8 mouse cellular contexts compared by ENCODE assay signal in genomic region chr6:78899952-78900351, GRCm38 (mm10).
A peak's percentile ranks its signal among the peaks of the same experiment; 100 is the strongest.
DNase-seq lines count a peak whose midpoint lies in the region; ATAC-seq and TF ChIP-seq lines count a peak whose summit lies in the region.

No protein-coding gene starts in this region.

- no peaks in the 10 kb centered on the region for H3K36me3 ChIP-seq in intestine, embryonic 14.5 days (ENCODE audit: control insufficient read depth, insufficient read depth, low read length)
- no peaks in the 10 kb centered on the region for H3K36me3 ChIP-seq in intestine, embryonic 16.5 days (ENCODE audit: control insufficient read depth, insufficient read depth, low read length)
- H3K36me3 ChIP-seq in ES-Bruce4 (ENCODE audit: control insufficient read depth, insufficient read depth, low read length, poor library complexity, severe bottlenecking): no peaks in the 10 kb centered on the region

- peak; percentile 3 for TF ChIP-seq CTCF in ES-Bruce4 (IDR thresholded peaks at IDR 0.05; ENCODE audit: low read depth, low read length)

- DNase-seq in intestine, embryonic 14.5 days (ENCODE audit: low spot score): peak; percentile 53
- peak; percentile 78 for DNase-seq in 3T3-L1 (ENCODE audit: low read depth, low spot score)
- peak; percentile 67 to 70 for DNase-seq in cerebellum, postnatal 10 days
- peak; percentile 42 to 44 for DNase-seq in kidney, postnatal 4 days
- DNase-seq in retina, embryonic 14.5 days (ENCODE audit: low spot score): peak; percentile 68
- DNase-seq in spleen, postnatal 36 days (ENCODE audit: low spot score in 2 of 2): no peak

- H3K27me3 ChIP-seq in intestine, embryonic 14.5 days (replicated peaks; ENCODE audit: control insufficient read depth, insufficient read depth, low read length): no peaks in the 10 kb centered on the region
- no peaks in the 10 kb centered on the region for H3K27me3 ChIP-seq in intestine, embryonic 16.5 days (replicated peaks; ENCODE audit: control insufficient read depth, insufficient read depth, low read length)
- H3K27me3 ChIP-seq in ES-Bruce4 (ENCODE audit: control insufficient read depth, insufficient read depth, low read length, poor library complexity, severe bottlenecking): no peaks in the 10 kb centered on the region

- TF ChIP-seq POLR2A in ES-Bruce4 (IDR thresholded peaks at IDR 0.05; ENCODE audit: insufficient read depth, low read length): no peak

- no peak overlapping the region for H3K27ac ChIP-seq in intestine, embryonic 14.5 days (ENCODE audit: low read depth)
- no peak overlapping the region for H3K27ac ChIP-seq in intestine, embryonic 16.5 days (ENCODE audit: low read length)
- no peak overlapping the region for H3K27ac ChIP-seq in ES-Bruce4 (ENCODE audit: insufficient read depth, low read length)

- no peaks in the 10 kb centered on the region for H3K4me1 ChIP-seq in intestine, embryonic 14.5 days (replicated peaks; ENCODE audit: control insufficient read depth, insufficient read depth, low read length)
- no peaks in the 10 kb centered on the region for H3K4me1 ChIP-seq in intestine, embryonic 16.5 days (ENCODE audit: control insufficient read depth, insufficient read depth, low read length)
- no peaks in the 10 kb centered on the region for H3K4me1 ChIP-seq in ES-Bruce4 (ENCODE audit: control insufficient read depth, insufficient read depth, low read length)

- H3K9me3 ChIP-seq in intestine, embryonic 14.5 days (ENCODE audit: control insufficient read depth, low read length): no peaks in the 10 kb centered on the region
- H3K9me3 ChIP-seq in intestine, embryonic 16.5 days (ENCODE audit: control insufficient read depth, low read length): no peaks in the 10 kb centered on the region
- no peaks in the 10 kb centered on the region for H3K9me3 ChIP-seq in ES-Bruce4 (replicated peaks; ENCODE audit: control insufficient read depth, insufficient read depth, low read length, poor library complexity, severe bottlenecking)

- no peak overlapping the region for H3K4me2 ChIP-seq in intestine, embryonic 14.5 days (ENCODE audit: low read length)
- H3K4me2 ChIP-seq in intestine, embryonic 16.5 days (ENCODE audit: low read depth, low read length): no peak overlapping the region

- H3K9ac ChIP-seq in intestine, embryonic 14.5 days (ENCODE audit: low read length): no peak overlapping the region
- no peak overlapping the region for H3K9ac ChIP-seq in intestine, embryonic 16.5 days (ENCODE audit: low read depth, low read length)
- H3K9ac ChIP-seq in ES-Bruce4 (ENCODE audit: low read depth, poor library complexity, severe bottlenecking): no peak overlapping the region

- 25% methylated on average over 2 of the region's 2 CpGs for WGBS in intestine, embryonic 14.5 days
- WGBS in intestine, embryonic 16.5 days: 19% methylated on average over 2 of the region's 2 CpGs

- no peak for TF ChIP-seq EP300 in ES-Bruce4 (IDR thresholded peaks at IDR 0.05; ENCODE audit: insufficient read depth, low read depth, low read length)

- no peak overlapping the region for H3K4me3 ChIP-seq in intestine, embryonic 14.5 days (ENCODE audit: low read depth, low read length)
- no peak overlapping the region for H3K4me3 ChIP-seq in intestine, embryonic 16.5 days (ENCODE audit: low read length)
- H3K4me3 ChIP-seq in ES-Bruce4 (ENCODE audit: low read depth, low read length): no peak overlapping the region

- ATAC-seq in intestine, embryonic 14.5 days (replicated peaks; ENCODE audit: low FRiP score, low TSS enrichment, low read depth): no peak
- no peak for ATAC-seq in intestine, embryonic 16.5 days

Comparison
In these comparisons a context has a peak if more than half of its experiments do, and no peak if none do; other contexts are left out.
1. DNase-seq: peak in intestine, embryonic 14.5 days (single experiment), 3T3-L1 (single experiment), cerebellum, postnatal 10 days (2 of 2), kidney, postnatal 4 days (2 of 2) and retina, embryonic 14.5 days (single experiment); none in spleen, postnatal 36 days (0 of 2).